Mouse (Mus musculus) spleen, adult 10 weeks (tissue): Measurements from ENCODE around the gene Dennd4c. TPM values are rescaled to one million over a fixed set of nuclear protein-coding genes. Genes with fewer than 3 reads are reported as not detected.

Experiments used
- polyA plus RNA-seq: library from polyadenylated mRNA; stranded (reverse); fragments of 350-450 nt; fragmentation: Illumina TruSeq; extraction: RNeasy Lipid Tissue Mini Kit (QIAGEN cat#74804); gene quantifications from one replicate; pipeline ENCODE4 v1.2.3, GENCODE M21; 2015; ENCODE audit warnings: low replicate concordance; ENCODE audit not compliant: insufficient read depth

The Dennd4c gene
- 18.8 TPM for polyA plus RNA-seq

GRCm38 (mm10) chr4:86748336-86749291 is at the start of gene Dennd4c:
Gene Dennd4c, plus strand, starts transcription at chr4:86748555.

GRCm38 (mm10) chr4:86857113-86858069 is 109.0 kb downstream of the Dennd4c start, which contains the start of gene Rps6:
Gene Rps6, minus strand, starts transcription at chr4:86857412.

GRCm38 (mm10) chr4:86874146-86874847 is 125.9 kb downstream of the Dennd4c start, which contains the start of gene Acer2:
Gene Acer2, plus strand, starts transcription at chr4:86874396.

Other genes with a start within 250 kb of the Dennd4c start
- gene Saxo1, start 190.2 kb upstream of the Dennd4c start, polyA plus RNA-seq, result not detected
- 82.9 TPM for gene Rraga, start 172.9 kb upstream of the Dennd4c start, polyA plus RNA-seq
- 21.7 TPM for gene Haus6, start 136.5 kb upstream of the Dennd4c start, polyA plus RNA-seq
- gene Plin2, start 78.5 kb upstream of the Dennd4c start, polyA plus RNA-seq, result 46.8 TPM
- 3,155 TPM for gene Rps6, start 108.9 kb downstream of the Dennd4c start, polyA plus RNA-seq
- 4.2 TPM for gene Acer2, start 125.8 kb downstream of the Dennd4c start, polyA plus RNA-seq